Mouse (Mus musculus): ENCODE results near the gene Gcgr. TPM values are rescaled to one million over a fixed set of nuclear protein-coding genes. Genes with fewer than 3 reads are reported as not detected.

Gene Gcgr
- total and polyA plus RNA-seq, 3 experiments: 0.09 to 0.20 (median 0.13) TPM

DNA sequence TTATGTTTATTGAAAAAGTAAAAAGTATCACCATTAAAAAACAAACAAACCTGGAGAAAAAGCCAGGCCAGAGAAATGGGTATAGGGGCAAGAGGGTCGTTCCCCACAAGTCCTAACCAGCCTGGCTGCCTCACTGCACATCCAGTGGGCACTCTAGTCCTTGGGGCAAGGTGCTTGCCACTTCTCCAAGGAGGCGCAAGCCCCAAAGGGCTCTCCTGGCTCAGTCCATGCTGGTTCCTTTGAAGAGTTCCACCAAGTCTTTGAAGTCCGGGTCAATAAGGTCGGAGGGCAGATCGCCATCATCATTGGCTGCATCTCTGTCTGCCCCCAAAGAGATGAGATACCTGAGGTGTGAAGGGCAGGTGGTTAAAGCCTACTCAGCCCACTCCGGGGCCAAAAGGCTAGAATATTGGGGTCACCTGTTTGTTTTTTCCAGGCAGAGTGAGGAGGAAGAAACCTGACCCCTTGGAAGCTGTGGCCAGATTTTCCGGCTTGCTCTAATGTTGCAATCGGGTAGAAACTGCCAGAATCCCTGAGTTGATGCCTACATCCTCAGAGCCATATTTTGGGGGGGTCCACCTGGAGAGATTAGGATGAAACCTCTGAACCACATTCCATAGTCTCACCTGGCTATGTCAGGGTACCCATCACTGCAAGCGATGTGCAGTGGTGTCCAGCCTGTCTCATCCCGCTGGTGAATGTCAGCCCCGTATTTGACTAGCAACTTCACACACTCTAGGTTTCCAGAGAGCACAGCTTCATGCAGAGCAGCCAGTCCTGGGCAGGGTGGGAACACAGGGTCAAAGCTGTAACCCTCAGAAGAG is 19.7 kb downstream of the Gcgr start:
- in situ Hi-C loops (cut with MboI; ENCODE audit: low pct_ligation_motif_present, low pct_unique_long_range_greater_than_20kb, low sequenced_read_pairs): no loop called here
- DNase-seq (ENCODE audit: extremely low read depth): no peak
- Histone ChIP-seq H3K36me3 (replicated peaks in 1 of 2; ENCODE audit: control insufficient read depth in 1 of 2, insufficient read depth in 1 of 2, low read length in 1 of 2) (peaks cover 0 to 38% of the 10 kb centered on the region in 2 experiments), H3K9me3 (replicated peaks; ENCODE audit: low read length) (no peaks in the 10 kb centered on the region), H3K79me2 (replicated peaks; ENCODE audit: control insufficient read depth, extremely low read depth, insufficient read depth, poor library complexity, severe bottlenecking) (no peaks in the 10 kb centered on the region), H3K4me2 (ENCODE audit: insufficient read depth, low read depth, poor library complexity, severe bottlenecking) (peak overlapping the region; percentile 77), H3K4me1 (ENCODE audit: control insufficient read depth in 1 of 2, insufficient read depth in 2 of 2) (peaks cover 11 to 28% of the 10 kb centered on the region in 2 experiments), H3K27ac (ENCODE audit: insufficient read depth, low read depth) (no peak overlapping the region), H3K27me3 (replicated peaks) (no peaks in the 10 kb centered on the region), H3K4me3 (replicated peaks in 1 of 3; ENCODE audit: low read depth in 2 of 3, low read length in 2 of 3, poor library complexity in 1 of 3) (peak overlapping the region; percentile 57 to 81 (median 75)), H3K9ac (ENCODE audit: insufficient read depth, low read depth) (peak overlapping the region; percentile 81)
- no peak for TF ChIP-seq MAX (IDR thresholded peaks at IDR 0.05; ENCODE audit: low read length)
- 0 out of 2 replicates have a peak, but pooled peaks have one; percentile 21 for TF ChIP-seq CHD1 (IDR thresholded peaks at IDR 0.05; ENCODE audit: low read depth, low read length)
- peak; percentile 27; the same call in 1 of the 2 replicates for TF ChIP-seq POLR2A (IDR thresholded peaks at IDR 0.05; ENCODE audit: low read depth, low read length)
- no peak for TF ChIP-seq NRF1 (IDR thresholded peaks at IDR 0.05; ENCODE audit: low read depth, low read length)
- TF ChIP-seq BHLHE40 (IDR thresholded peaks at IDR 0.05; ENCODE audit: low read depth, low read length): no peak
- no peak for TF ChIP-seq POLR2AphosphoS2 (IDR thresholded peaks at IDR 0.05; ENCODE audit: low read depth, low read length)
- TF ChIP-seq ETS1 (conservative IDR thresholded peaks at IDR 0.05; ENCODE audit: low read depth, low read length): 0 out of 2 replicates have a peak, but pooled peaks have one; percentile 4
- no peak for TF ChIP-seq JUN (IDR thresholded peaks at IDR 0.05; ENCODE audit: insufficient read depth, low read depth, low read length)
- no peak; the same call in 1 of the 2 replicates for TF ChIP-seq CHD2 (IDR thresholded peaks at IDR 0.05; ENCODE audit: low read length)
- TF ChIP-seq GABPA (IDR thresholded peaks at IDR 0.05; ENCODE audit: insufficient replicate concordance, low read depth, low read length): no peak
- no peak for TF ChIP-seq ZKSCAN1 (IDR thresholded peaks at IDR 0.05; ENCODE audit: borderline replicate concordance, low read depth, low read length)
- no peak for TF ChIP-seq UBTF (IDR thresholded peaks at IDR 0.05; ENCODE audit: low read depth, low read length)
- TF ChIP-seq ZC3H11A (IDR thresholded peaks at IDR 0.05; ENCODE audit: low read depth, low read length): no peak
- no peak for TF ChIP-seq RAD21 (IDR thresholded peaks at IDR 0.05; ENCODE audit: low read depth, low read length)
- TF ChIP-seq E2F4 (IDR thresholded peaks at IDR 0.05; ENCODE audit: insufficient replicate concordance, low read depth, low read length): no peak
- dilution Hi-C loops (cut with MboI; ENCODE audit: extremely low pct_ligation_motif_present, extremely low pct_unique_long_range_greater_than_20kb, low sequenced_read_pairs): no loop called here

DNA sequence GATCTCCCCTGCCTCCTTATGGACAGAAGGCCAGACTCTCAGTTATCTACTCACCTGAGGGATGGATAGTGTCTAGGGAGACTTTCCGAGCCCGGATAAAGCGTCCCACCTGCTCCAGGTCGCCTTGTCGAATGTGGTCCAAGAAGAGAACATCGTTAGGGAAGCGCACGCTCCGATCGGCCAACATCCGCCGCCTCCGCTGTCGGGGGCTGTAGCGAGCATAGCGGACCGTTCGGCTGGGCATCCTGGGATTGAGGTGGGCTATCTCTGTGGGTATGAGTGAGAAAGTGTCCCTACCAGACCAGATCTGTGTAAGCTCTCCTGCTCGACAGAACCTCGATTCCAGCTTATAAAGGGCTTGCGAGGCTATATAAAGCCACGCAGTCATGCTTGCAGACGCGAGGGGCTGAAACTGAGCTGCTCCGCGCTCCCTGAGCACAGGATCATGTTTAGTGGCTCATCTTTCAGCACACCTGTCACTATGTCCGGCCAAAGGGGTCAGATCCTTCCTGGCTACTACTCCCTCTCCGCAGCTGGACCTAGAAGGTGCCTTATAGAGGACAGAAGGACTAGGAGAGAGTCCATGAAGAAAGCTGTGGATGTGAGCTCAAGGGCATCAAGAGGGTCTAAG is 20.4 kb downstream of the Gcgr start, which contains the start of gene Ppp1r27:
TSS of gene Ppp1r27 (minus strand) at position 323 of the 631 bp plus-strand sequence.
- H3K27ac ChIP-seq (ENCODE audit: insufficient read depth, low read depth): no peak within 1 kb of the TSS
- no peaks in the 10 kb centered on the region for H3K27me3 ChIP-seq (replicated peaks)
- H3K9me3 ChIP-seq (replicated peaks; ENCODE audit: low read length): no peaks in the 10 kb centered on the region
- peaks cover 0 to 33% of the 10 kb centered on the region in 2 experiments for H3K36me3 ChIP-seq (replicated peaks in 1 of 2; ENCODE audit: control insufficient read depth in 1 of 2, insufficient read depth in 1 of 2, low read length in 1 of 2)
- dilution Hi-C loops (cut with MboI; ENCODE audit: extremely low pct_ligation_motif_present, extremely low pct_unique_long_range_greater_than_20kb, low sequenced_read_pairs) (no loop called here), in situ Hi-C loops (cut with MboI; ENCODE audit: low pct_ligation_motif_present, low pct_unique_long_range_greater_than_20kb, low sequenced_read_pairs) (no loop called here)
- peak within 1 kb of the TSS; percentile 81 for H3K9ac ChIP-seq (ENCODE audit: insufficient read depth, low read depth)
- no peak for DNase-seq (ENCODE audit: extremely low read depth)
- H3K4me3 ChIP-seq (replicated peaks in 1 of 3; ENCODE audit: low read depth in 2 of 3, low read length in 2 of 3, poor library complexity in 1 of 3): peak within 1 kb of the TSS; percentile 57 to 81 (median 75)
- TF ChIP-seq MAFK (IDR thresholded peaks at IDR 0.05; ENCODE audit: insufficient replicate concordance, low read length) (no peak), POLR2AphosphoS2 (IDR thresholded peaks at IDR 0.05; ENCODE audit: low read depth, low read length) (no peak), POLR2A (IDR thresholded peaks at IDR 0.05; ENCODE audit: low read depth, low read length) (no peak), MXI1 (IDR thresholded peaks at IDR 0.05; ENCODE audit: low read depth, low read length) (no peak), CHD2 (IDR thresholded peaks at IDR 0.05; ENCODE audit: low read length) (no peak), HCFC1 (IDR thresholded peaks at IDR 0.05; ENCODE audit: low read depth, low read length) (no peak)
- peak within 1 kb of the TSS; percentile 77 for H3K4me2 ChIP-seq (ENCODE audit: insufficient read depth, low read depth, poor library complexity, severe bottlenecking)
- H3K79me2 ChIP-seq (replicated peaks; ENCODE audit: control insufficient read depth, extremely low read depth, insufficient read depth, poor library complexity, severe bottlenecking): no peaks in the 10 kb centered on the region
- H3K4me1 ChIP-seq (ENCODE audit: control insufficient read depth in 1 of 2, insufficient read depth in 2 of 2): peaks cover 16 to 28% of the 10 kb centered on the region in 2 experiments
